Mouse (Mus musculus) left cerebral cortex, adult 11 months (tissue): ENCODE results near the gene Unc119b.
"Not testable (repeated sequence)": the region's sequence is repeated elsewhere in the genome, so short reads cannot be mapped to it uniquely, and the experiment has no call there.

Experiments
- DNase-seq: peaks from one replicate; pipeline ENCODE4 v3.0.0; 2022; ENCODE audit warnings: low spot score

The Unc119b gene

GRCm38 (mm10) chr5:115132465-115132864 is 2.3 kb downstream of the Unc119b start:
- no peak for DNase-seq

GRCm38 (mm10) chr5:115129328-115129727 is 5.4 kb downstream of the Unc119b start:
- DNase-seq, result no peak

GRCm38 (mm10) chr5:115127421-115128179 is 7.2 kb downstream of the Unc119b start:
- DNase-seq, result no peak

GRCm38 (mm10) chr5:115126578-115127312 is 8.0 kb downstream of the Unc119b start:
- DNase-seq, result no peak

- peak; percentile 79 for DNase-seq
Measured at GRCm38 (mm10) chr5:115125211-115125871, 9.4 kb downstream of the Unc119b start.

GRCm38 (mm10) chr5:115124690-115125089 is 10.1 kb downstream of the Unc119b start:
- no peak for DNase-seq

GRCm38 (mm10) chr5:115120978-115121377 is 13.8 kb downstream of the Unc119b start:
- no peak for DNase-seq

GRCm38 (mm10) chr5:115118961-115119570 is 15.7 kb downstream of the Unc119b start, which contains the start of gene Acads:
TSS of gene Acads (minus strand) at chr5:115119346.
- DNase-seq, result peak; percentile 61

GRCm38 (mm10) chr5:115117467-115117866 is 17.3 kb downstream of the Unc119b start:
- no peak for DNase-seq

- DNase-seq, result no peak
Measured at GRCm38 (mm10) chr5:115116426-115116825, 18.3 kb downstream of the Unc119b start.

GRCm38 (mm10) chr5:115114501-115114900 is 20.3 kb downstream of the Unc119b start:
- no peak for DNase-seq

- no peak for DNase-seq
Measured at GRCm38 (mm10) chr5:115113244-115113643, 21.5 kb downstream of the Unc119b start.

GRCm38 (mm10) chr5:115111156-115111555 is 23.6 kb downstream of the Unc119b start:
- DNase-seq, result no peak

GRCm38 (mm10) chr5:115103253-115103652 is 31.5 kb downstream of the Unc119b start:
- DNase-seq, result not testable (repeated sequence)

GRCm38 (mm10) chr5:115102231-115102630 is 32.5 kb downstream of the Unc119b start:
- no peak for DNase-seq

GRCm38 (mm10) chr5:115100473-115100872 is 34.3 kb downstream of the Unc119b start:
- no peak for DNase-seq

- DNase-seq, result no peak
Measured at GRCm38 (mm10) chr5:115099991-115100390, 34.8 kb downstream of the Unc119b start.

- DNase-seq, result no peak
Measured at GRCm38 (mm10) chr5:115099530-115099929, 35.2 kb downstream of the Unc119b start.

- DNase-seq, result no peak
Measured at GRCm38 (mm10) chr5:115098195-115098594, 36.6 kb downstream of the Unc119b start, which contains the start of gene Gm10401. TSS of gene Gm10401 (minus strand) at chr5:115098295.

- no peak for DNase-seq
Measured at GRCm38 (mm10) chr5:115091776-115092175, 43.0 kb downstream of the Unc119b start.

- DNase-seq, result no peak
Measured at GRCm38 (mm10) chr5:115091015-115091414, 43.8 kb downstream of the Unc119b start.

GRCm38 (mm10) chr5:115089592-115090268 is 45.0 kb downstream of the Unc119b start:
- no peak for DNase-seq
